Mouse (Mus musculus) embryo, embryonic 11.5 days (tissue): ENCODE results near the gene Mboat2.

Source experiments
- DNase-seq: peaks from one replicate; pipeline ENCODE4 v3.0.0-alpha.2; 2012; ENCODE audit warnings: low read depth, low spot score

Gene Mboat2

GRCm38 (mm10) chr12:24899636-24900035 lies 69.0 kb downstream of the Mboat2 start:
- no peak for DNase-seq

GRCm38 (mm10) chr12:24902736-24903135 lies 72.1 kb downstream of the Mboat2 start:
- DNase-seq: no peak

- DNase-seq: no peak
These were observed 77.2 kb downstream of the Mboat2 start for GRCm38 (mm10) chr12:24907894-24908293.

- no peak for DNase-seq
These were observed 79.0 kb downstream of the Mboat2 start for GRCm38 (mm10) chr12:24909679-24910078.

GRCm38 (mm10) chr12:24912174-24912573 lies 81.5 kb downstream of the Mboat2 start:
- DNase-seq: no peak

- no peak for DNase-seq
These were observed 82.2 kb downstream of the Mboat2 start for GRCm38 (mm10) chr12:24912876-24913275.

GRCm38 (mm10) chr12:24918575-24919262 lies 88.0 kb downstream of the Mboat2 start:
- DNase-seq: no peak

- no peak for DNase-seq
These were observed 90.2 kb downstream of the Mboat2 start for GRCm38 (mm10) chr12:24920861-24921260.

- DNase-seq: no peak
These were observed 93.3 kb downstream of the Mboat2 start for GRCm38 (mm10) chr12:24924003-24924402.

GRCm38 (mm10) chr12:24925276-24925675 lies 94.6 kb downstream of the Mboat2 start:
- DNase-seq: no peak

- no peak for DNase-seq
These were observed 95.0 kb downstream of the Mboat2 start for GRCm38 (mm10) chr12:24925684-24926083.

- DNase-seq: no peak
These were observed 97.5 kb downstream of the Mboat2 start for GRCm38 (mm10) chr12:24928051-24928748.

- no peak for DNase-seq
These were observed 98.4 kb downstream of the Mboat2 start for GRCm38 (mm10) chr12:24929043-24929442.

GRCm38 (mm10) chr12:24930760-24931159 lies 100.1 kb downstream of the Mboat2 start:
- DNase-seq: no peak

- DNase-seq: no peak
These were observed 101.4 kb downstream of the Mboat2 start for GRCm38 (mm10) chr12:24932120-24932519.

- DNase-seq: no peak
These were observed 102.6 kb downstream of the Mboat2 start for GRCm38 (mm10) chr12:24933206-24933775.

GRCm38 (mm10) chr12:24933996-24934395 lies 103.3 kb downstream of the Mboat2 start:
- no peak for DNase-seq

GRCm38 (mm10) chr12:24936281-24936680 lies 105.6 kb downstream of the Mboat2 start:
- DNase-seq: no peak

- DNase-seq: no peak
These were observed 108.7 kb downstream of the Mboat2 start for GRCm38 (mm10) chr12:24939372-24939771.

GRCm38 (mm10) chr12:24942619-24943287 lies 112.1 kb downstream of the Mboat2 start:
- no peak for DNase-seq

- no peak for DNase-seq
These were observed 112.7 kb downstream of the Mboat2 start for GRCm38 (mm10) chr12:24943427-24943826.

- no peak for DNase-seq
These were observed 113.9 kb downstream of the Mboat2 start for GRCm38 (mm10) chr12:24944597-24944996.
